Mouse (Mus musculus) kidney, adult 2 months (tissue): ENCODE data around the gene Kdsr.

Experiments used
- CTCF ChIP-seq: fragments of 200-500 bp; conservative IDR thresholded peaks from 2 replicates; pipeline ENCODE4 v1.5.1; 2011; ENCODE audit warnings: low read depth, mild to moderate bottlenecking, control low read depth, low read length, moderate library complexity, mixed read lengths; ENCODE audit not compliant: insufficient read depth, insufficient read length
- POLR2A ChIP-seq: fragments of 200-500 bp; IDR thresholded peaks from one replicate; pipeline ENCODE4 v1.6.1; 2011; ENCODE audit warnings: low read depth, low read length, control low read depth

DNA sequence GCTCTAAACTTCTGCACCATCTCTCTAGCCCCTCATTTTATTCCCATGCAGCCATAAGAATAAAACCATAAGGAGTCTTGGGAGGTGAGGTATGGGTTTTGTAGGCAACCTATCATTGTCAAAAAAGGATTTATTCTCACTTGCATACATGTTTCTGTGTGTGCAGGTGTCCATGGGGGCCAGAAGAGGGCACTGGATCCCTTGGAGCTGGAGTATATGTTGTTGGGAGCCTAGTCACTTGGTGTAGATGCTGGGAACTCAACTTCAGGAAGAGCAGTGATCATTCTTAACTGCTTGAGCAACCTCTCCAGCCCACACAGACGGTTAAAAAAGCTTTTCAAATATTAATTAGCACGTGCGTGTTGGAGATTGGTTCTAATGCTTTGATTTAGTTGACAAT is 40.4 kb upstream of the Kdsr start:
- TF ChIP-seq CTCF (peak; percentile 34; the same call in 1 of the 2 replicates), POLR2A (no peak)
